Mouse (Mus musculus) midbrain, embryonic 16.5 days (tissue): ENCODE data around the gene Dbil5. TPM values are rescaled to one million over a fixed set of nuclear protein-coding genes. Genes with fewer than 3 reads are reported as not detected.
A peak's percentile ranks its signal among the peaks of the same experiment; 100 is the strongest.

Source experiments
- ATAC-seq: fragments of 200-750 bp; cut with Nextera tagmentation; 2 replicates; pipeline ENCODE4 v1.8.0; 2017; ENCODE audit warnings: moderate TSS enrichment
- H3K27ac ChIP-seq: fragments of 300-500 bp; sonication (generic); 2 replicates; pipeline ENCODE4 v1.5.1; 2014; ENCODE audit warnings: mild to moderate bottlenecking, low read length, mixed read lengths
- H3K27me3 ChIP-seq: fragments of 300-500 bp; sonication (generic); 2 replicates; pipeline ENCODE4 v1.6.1; 2014; ENCODE audit warnings: low read depth, low read length, mixed read lengths; ENCODE audit not compliant: control insufficient read depth, insufficient read depth
- H3K36me3 ChIP-seq: fragments of 300-500 bp; sonication (generic); 2 replicates; pipeline ENCODE4 v1.6.1; 2014; ENCODE audit warnings: mild to moderate bottlenecking, low read length, moderate library complexity, mixed read lengths; ENCODE audit not compliant: control insufficient read depth, insufficient read depth
- H3K4me1 ChIP-seq: fragments of 300-500 bp; sonication (generic); 2 replicates; pipeline ENCODE4 v1.6.1; 2014; ENCODE audit warnings: mild to moderate bottlenecking, low read length, mixed read lengths; ENCODE audit not compliant: control insufficient read depth, insufficient read depth
- H3K4me2 ChIP-seq: fragments of 300-500 bp; sonication (generic); 2 replicates; pipeline ENCODE4 v1.6.1; 2014; ENCODE audit warnings: mild to moderate bottlenecking, low read length, mixed read lengths
- H3K4me3 ChIP-seq: fragments of 300-500 bp; sonication (generic); 2 replicates; pipeline ENCODE4 v1.5.1; 2014; ENCODE audit warnings: low read depth, mild to moderate bottlenecking, low read length, moderate library complexity, mixed read lengths
- H3K9ac ChIP-seq: fragments of 300-500 bp; sonication (generic); 2 replicates; pipeline ENCODE4 v1.6.1; 2014; ENCODE audit warnings: low read depth, low read length, mixed read lengths
- H3K9me3 ChIP-seq: fragments of 300-500 bp; sonication (generic); replicated peaks from 2 replicates; pipeline ENCODE4 v1.6.1; 2014; ENCODE audit warnings: mild to moderate bottlenecking, low read length, mixed read lengths; ENCODE audit not compliant: control insufficient read depth, poor library complexity, severe bottlenecking
- WGBS: fragments of 180-500 bp; shearing (Covaris S2); extraction: QIAGEN DNeasy Blood & Tissue Kit; methylation state at CpG from one replicate; pipeline ENCODE4 v1.1.7; 2014; 5-methylcytosine and 5-hydroxymethylcytosine counted together
- polyA plus RNA-seq: library from polyadenylated mRNA; unstranded; fragments of >200 nt; fragmentation: Nextera tagmentation; extraction: Ambion mirVana; gene quantifications from 2 replicates; pipeline ENCODE4 v1.2.1, GENCODE M21; 2015

Gene Dbil5
- 0.40 and 1.0 TPM in 2 replicates for polyA plus RNA-seq

DNA sequence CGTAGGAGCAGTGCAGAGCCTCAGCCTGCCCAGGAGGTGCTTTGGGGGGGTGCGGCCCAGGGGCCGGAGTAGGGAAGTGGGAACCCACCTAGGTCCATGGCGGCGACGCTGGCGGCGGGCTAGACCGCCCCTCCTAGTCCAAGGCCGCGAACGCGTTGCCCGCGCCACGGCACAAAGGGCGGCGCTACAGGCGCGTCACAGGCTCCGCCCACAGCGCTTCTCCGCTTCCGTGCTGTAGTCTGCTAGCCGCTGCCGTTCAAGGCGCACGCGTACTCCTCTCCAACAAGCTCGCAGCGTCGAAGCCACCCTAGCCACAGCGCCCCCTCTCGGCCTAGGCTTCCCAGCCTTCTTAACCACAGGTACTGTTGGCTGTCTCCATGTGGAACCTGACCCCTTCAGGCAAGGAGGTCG, at the start of gene Dbil5, which contains the start of gene Gemin4:
TSS of gene Dbil5 (plus strand) at position 219 of the 411 bp plus-strand sequence.
TSS of gene Gemin4 (minus strand) at position 275 of the 411 bp plus-strand sequence.
- H3K27me3 ChIP-seq = no peaks in the 10 kb centered on the region
- ATAC-seq = peak; percentile 99
- peak within 1 kb of the TSS; percentile 93 for H3K27ac ChIP-seq
- H3K9me3 ChIP-seq = no peaks in the 10 kb centered on the region
- H3K4me3 ChIP-seq = peak within 1 kb of the TSS; percentile 94
- peak within 1 kb of the TSS; percentile 78 for H3K4me2 ChIP-seq
- peaks cover 9% of the 10 kb centered on the region for H3K4me1 ChIP-seq
- peaks cover 9% of the 10 kb centered on the region; the same call in 1 of the 2 replicates for H3K36me3 ChIP-seq
- H3K9ac ChIP-seq = peak within 1 kb of the TSS; percentile 90
- 0% methylated on average over 30 of the region's 35 CpGs for WGBS

DNA sequence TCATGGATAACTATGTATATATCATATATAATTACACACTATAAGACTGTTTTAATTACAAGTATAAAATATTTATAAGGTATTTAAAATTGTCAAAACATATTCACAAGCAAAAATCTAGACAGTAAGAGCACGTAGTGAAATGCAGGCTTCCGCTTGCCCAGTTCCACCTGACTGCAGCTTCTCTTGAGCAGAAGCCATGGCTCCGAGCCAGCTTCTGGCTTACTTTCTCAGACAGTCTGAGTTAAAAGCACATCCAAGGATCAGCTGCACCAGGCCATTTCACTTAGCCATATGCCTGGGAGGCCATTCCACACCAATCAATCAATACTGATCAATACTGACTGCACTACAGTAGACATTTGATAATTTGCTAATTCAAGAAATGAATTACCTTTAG, 48.4 kb upstream of the Dbil5 start:
- Histone ChIP-seq H3K27me3 (no peaks in the 10 kb centered on the region), H3K27ac (no peak overlapping the region), H3K4me3 (no peak overlapping the region), H3K9ac (no peak overlapping the region), H3K4me1 (no peaks in the 10 kb centered on the region), H3K36me3 (peaks cover 5% of the 10 kb centered on the region; the same call in 1 of the 2 replicates), H3K9me3 (no peaks in the 10 kb centered on the region), H3K4me2 (no peak overlapping the region)
- 81% methylated on average over 3 of the region's 3 CpGs for WGBS
- ATAC-seq = no peak

- Histone ChIP-seq H3K9ac (no peak overlapping the region), H3K36me3 (peaks cover 5% of the 10 kb centered on the region; the same call in 1 of the 2 replicates), H3K4me3 (no peak overlapping the region), H3K9me3 (no peaks in the 10 kb centered on the region), H3K4me1 (no peaks in the 10 kb centered on the region), H3K27ac (no peak overlapping the region), H3K4me2 (no peak overlapping the region), H3K27me3 (no peaks in the 10 kb centered on the region)
- no peak for ATAC-seq
- 52% methylated on average over 5 of the region's 5 CpGs for WGBS
These were observed 47.2 kb upstream of the Dbil5 start for GRCm38 (mm10) chr11:76170207-76170606.

- WGBS = 2% methylated on average over 27 of the region's 28 CpGs
These were observed 38.5 kb upstream of the Dbil5 start for GRCm38 (mm10) chr11:76178726-76179494.

GRCm38 (mm10) chr11:76179495-76180145, 37.8 kb upstream of the Dbil5 start, which contains the start of the genes Vps53 and Fam57a:
TSS of gene Vps53 (minus strand) at chr11:76179647.
TSS of gene Fam57a (plus strand) at chr11:76179671.
- H3K27me3 ChIP-seq = no peaks in the 10 kb centered on the region
- no peaks in the 10 kb centered on the region for H3K9me3 ChIP-seq
- H3K36me3 ChIP-seq = no peaks in the 10 kb centered on the region
- H3K27ac ChIP-seq = peak within 1 kb of the TSS; percentile 84
- H3K4me1 ChIP-seq = peaks cover 9% of the 10 kb centered on the region
- H3K9ac ChIP-seq = peak within 1 kb of the TSS; percentile 77
- H3K4me2 ChIP-seq = peak within 1 kb of the TSS; percentile 69
- H3K4me3 ChIP-seq = peak within 1 kb of the TSS; percentile 92
- ATAC-seq = peak; percentile 95
- under 1% methylated on average over 37 of the region's 37 CpGs for WGBS

More at GRCm38 (mm10) chr11:76178726-76179494, 38.5 kb upstream of the Dbil5 start:
- Histone ChIP-seq H3K27me3 (no peaks in the 10 kb centered on the region), H3K4me1 (peaks cover 9% of the 10 kb centered on the region), H3K27ac (peak overlapping the region; percentile 84), H3K4me2 (peak overlapping the region; percentile 69), H3K4me3 (peak overlapping the region; percentile 92), H3K9me3 (no peaks in the 10 kb centered on the region), H3K9ac (peak overlapping the region; percentile 77), H3K36me3 (peaks cover under 1% of the 10 kb centered on the region; the same call in 1 of the 2 replicates)
- peak; percentile 91 for ATAC-seq

DNA sequence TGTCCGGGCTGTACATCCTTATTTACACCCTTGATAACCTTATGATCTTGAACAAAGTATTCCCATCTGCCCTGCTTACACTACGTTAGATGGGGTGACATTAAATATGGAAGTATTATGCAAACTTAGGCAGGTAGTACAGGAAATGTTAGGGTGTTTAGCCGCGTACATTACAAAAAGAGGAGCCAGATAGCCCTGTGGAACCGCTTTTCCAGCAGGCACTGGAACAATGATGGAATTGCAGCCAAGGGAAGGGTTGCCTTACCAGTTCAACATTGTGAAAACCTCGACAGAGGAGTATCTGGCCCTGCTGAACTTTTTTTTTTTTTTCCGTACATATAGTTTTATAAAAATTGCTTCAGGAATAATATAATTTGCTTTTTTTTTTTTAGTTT, 37.3 kb upstream of the Dbil5 start:
- ATAC-seq = no peak
- Histone ChIP-seq H3K4me3 (peak overlapping the region; percentile 92), H3K27ac (peak overlapping the region; percentile 84), H3K9me3 (no peaks in the 10 kb centered on the region), H3K4me2 (peak overlapping the region; percentile 69), H3K4me1 (peaks cover 9% of the 10 kb centered on the region), H3K27me3 (no peaks in the 10 kb centered on the region), H3K9ac (peak overlapping the region; percentile 77), H3K36me3 (no peaks in the 10 kb centered on the region)
- 23% methylated on average over 7 of the region's 7 CpGs for WGBS

GRCm38 (mm10) chr11:76183745-76184144, 33.7 kb upstream of the Dbil5 start:
- ATAC-seq = no peak
- H3K4me3 ChIP-seq = no peak overlapping the region
- no peak overlapping the region for H3K4me2 ChIP-seq
- 88% methylated on average over 4 of the region's 4 CpGs for WGBS
- H3K27me3 ChIP-seq = no peaks in the 10 kb centered on the region
- no peak overlapping the region for H3K9ac ChIP-seq
- H3K4me1 ChIP-seq = peaks cover 1% of the 10 kb centered on the region; the same call in 1 of the 2 replicates
- H3K9me3 ChIP-seq = no peaks in the 10 kb centered on the region
- no peaks in the 10 kb centered on the region for H3K36me3 ChIP-seq
- H3K27ac ChIP-seq = no peak overlapping the region

GRCm38 (mm10) chr11:76186908-76187307, 30.5 kb upstream of the Dbil5 start:
- Histone ChIP-seq H3K9ac (no peak overlapping the region), H3K27ac (no peak overlapping the region), H3K27me3 (no peaks in the 10 kb centered on the region), H3K4me1 (no peaks in the 10 kb centered on the region), H3K4me2 (no peak overlapping the region), H3K4me3 (no peak overlapping the region), H3K36me3 (no peaks in the 10 kb centered on the region), H3K9me3 (no peaks in the 10 kb centered on the region)
- ATAC-seq = no peak
- WGBS = 87% methylated on average over 6 of the region's 6 CpGs
